19 mouse cellular contexts compared by ENCODE assay signal in genomic region chr17:72939569-72939899, GRCm38 (mm10). TPM values are rescaled to one million over a fixed set of nuclear protein-coding genes. Genes with fewer than 3 reads are reported as not detected.
A peak's percentile ranks its signal among the peaks of the same experiment; 100 is the strongest.
DNase-seq lines count a peak whose midpoint lies in the region; ATAC-seq and TF ChIP-seq lines count a peak whose summit lies in the region.
"Had no signal": no experiment of that assay in that cellular context is flagged by ENCODE, and none has a peak within 500 bp of the region (broad histone marks: within the 10 kb centered on the region; RNA-seq: fewer than 3 reads in every experiment).

No protein-coding gene starts in this region.

- H3K36me3 ChIP-seq in lung, postnatal 0 days (ENCODE audit: insufficient read depth, low read length), result 0 out of 2 replicates have a peak, but pooled peaks cover 4% of the 10 kb centered on the region
- H3K36me3 ChIP-seq: G1E had no signal

- peak; percentile 44 for DNase-seq in heart, adult 11 months
- no peak for DNase-seq in heart, adult 9 months (ENCODE audit: low spot score in 2 of 2)
- DNase-seq in lung, postnatal 0 days (ENCODE audit: low spot score), result no peak
- DNase-seq in lung, postnatal 14 days, result no peak
- peak; percentile 81 for DNase-seq in naive thymus-derived CD4-positive, alpha-beta T cell, adult 2 months (ENCODE audit: low read depth)
- DNase-seq in thymus, postnatal 4 days, result peak; percentile 72
- no peak for DNase-seq in cerebellum, adult 18-20 months
- no peak for DNase-seq in kidney, postnatal 10 days
- DNase-seq: adrenal gland, postnatal 25 days; kidney, adult 11 months; kidney, postnatal 36 days; lung, adult 2 months; right cerebral cortex, adult 18-20 months had no signal

- no peak for TF ChIP-seq CTCF in lung, postnatal 0 days (IDR thresholded peaks at IDR 0.05)

- 0 out of 2 replicates have a peak overlapping the region, but pooled peaks have one; percentile 38 for H3K27ac ChIP-seq in lung, postnatal 0 days (ENCODE audit: low read length)
- H3K27ac ChIP-seq: embryonic facial prominence, embryonic 13.5 days; forebrain, embryonic 10.5 days; limb, embryonic 13.5 days; neural tube, embryonic 15.5 days had no signal

- no peak for TF ChIP-seq EP300 in lung, postnatal 0 days (IDR thresholded peaks at IDR 0.05)

- 49% methylated on average over 6 of the region's 6 CpGs for WGBS in lung, postnatal 0 days

- H3K9ac ChIP-seq in lung, postnatal 0 days (replicated peaks; ENCODE audit: low read depth), result no peak overlapping the region
- H3K9ac ChIP-seq: embryonic facial prominence, embryonic 13.5 days; limb, embryonic 13.5 days; neural tube, embryonic 15.5 days had no signal

- H3K9me3 ChIP-seq in lung, postnatal 0 days (ENCODE audit: low read length), result no peaks in the 10 kb centered on the region
- H3K9me3 ChIP-seq: embryonic facial prominence, embryonic 13.5 days; neural tube, embryonic 15.5 days had no signal

- ATAC-seq in lung, postnatal 0 days, result no peak

- H3K27me3 ChIP-seq in lung, postnatal 0 days (replicated peaks; ENCODE audit: insufficient read depth, low read length), result no peaks in the 10 kb centered on the region
- H3K27me3 ChIP-seq: embryonic facial prominence, embryonic 13.5 days; megakaryocyte, embryonic 14.5 days; neural tube, embryonic 15.5 days had no signal

- no peak overlapping the region for H3K4me3 ChIP-seq in lung, postnatal 0 days (ENCODE audit: low read depth, low read length)
- H3K4me3 ChIP-seq: embryonic facial prominence, embryonic 13.5 days; forebrain, embryonic 10.5 days; limb, embryonic 13.5 days; megakaryocyte, embryonic 14.5 days; neural tube, embryonic 15.5 days had no signal

- H3K4me1 ChIP-seq in lung, postnatal 0 days (ENCODE audit: insufficient read depth, low read depth, low read length), result 0 out of 2 replicates have a peak, but pooled peaks cover 6% of the 10 kb centered on the region

- no peak overlapping the region for H3K4me2 ChIP-seq in lung, postnatal 0 days (replicated peaks; ENCODE audit: low read depth, low read length)
- H3K4me2 ChIP-seq: embryonic facial prominence, embryonic 13.5 days; limb, embryonic 13.5 days; neural tube, embryonic 15.5 days had no signal

RNA-seq across cellular contexts. Expression of gene Lbh, which starts 21.4 kb away (rescaled TPM):
- polyA plus RNA-seq in lung, postnatal 0 days (2015; fragmentation: Nextera tagmentation; extraction: Ambion mirVana), result 16.2 and 19.2 TPM in 2 replicates

Comparison
In these comparisons a context has a peak if more than half of its experiments do, and no peak if none do; other contexts are left out.
1. DNase-seq: peak in heart, adult 11 months (single experiment), naive thymus-derived CD4-positive, alpha-beta T cell, adult 2 months (single experiment) and thymus, postnatal 4 days (single experiment); none in heart, adult 9 months (0 of 2), lung, postnatal 0 days (single experiment), lung, postnatal 14 days (single experiment), cerebellum, adult 18-20 months (0 of 2) and kidney, postnatal 10 days (single experiment).